Mouse (Mus musculus) MEL (cell line): ENCODE data around the gene Rprd1b. TPM values are rescaled to one million over a fixed set of nuclear protein-coding genes. Genes with fewer than 3 reads are reported as not detected.

ENCODE experiments used
- DNase-seq: peaks from one replicate; pipeline ENCODE4 v3.0.0; 2011; ENCODE audit warnings: low read depth, low spot score
- H3K27ac ChIP-seq: 2 replicates; pipeline ENCODE4 v1.5.1; 2012; ENCODE audit warnings: low read depth, mild to moderate bottlenecking, control low read depth, low read length, moderate library complexity; ENCODE audit not compliant: control insufficient read depth
- H3K27me3 ChIP-seq, 2 experiments: fragments of 150-350 bp in 1 of 2; sonication (generic) in 1 of 2; 2 replicates each; pipeline ENCODE4 v1.6.1; 2012; ENCODE audit warnings: low read length in 2 of 2, mild to moderate bottlenecking in 2 of 2, improper control_type of control experiment in 1 of 2, moderate library complexity in 1 of 2; ENCODE audit not compliant: insufficient read depth in 2 of 2, control insufficient read depth in 1 of 2
- H3K36me3 ChIP-seq, 2 experiments: 2 replicates each; pipeline ENCODE4 v1.6.1; 2012 to 2014; ENCODE audit warnings: low read length in 2 of 2, improper control_type of control experiment in 1 of 2, inconsistent platforms in 1 of 2, mild to moderate bottlenecking in 1 of 2; ENCODE audit not compliant: insufficient read depth in 2 of 2, control insufficient read depth in 1 of 2
- H3K4me1 ChIP-seq, 2 experiments: fragments of 150-350 bp in 1 of 2; sonication (generic) in 1 of 2; 2 replicates each; pipeline ENCODE4 v1.6.1; 2012; ENCODE audit warnings: low read length in 2 of 2, improper control_type of control experiment in 1 of 2, mild to moderate bottlenecking in 1 of 2; ENCODE audit not compliant: insufficient read depth in 2 of 2, control insufficient read depth in 1 of 2
- H3K4me3 ChIP-seq, 2 experiments: fragments of 150-350 bp in 1 of 2; sonication (generic) in 1 of 2; 2 replicates each; pipeline ENCODE4 v1.5.1; 2012; ENCODE audit warnings: low read depth in 2 of 2, low read length in 2 of 2, mild to moderate bottlenecking in 2 of 2, moderate library complexity in 2 of 2, control low read depth in 1 of 2, improper control_type of control experiment in 1 of 2; ENCODE audit not compliant: control insufficient read depth in 1 of 2, insufficient read depth in 1 of 2
- H3K79me2 ChIP-seq: 2 replicates; pipeline ENCODE4 v1.6.1; 2012; ENCODE audit warnings: mild to moderate bottlenecking, low read length, moderate library complexity; ENCODE audit not compliant: control insufficient read depth, poor library complexity, insufficient read depth
- H3K9ac ChIP-seq: 2 replicates; pipeline ENCODE4 v1.6.1; 2012; ENCODE audit warnings: low read depth, mild to moderate bottlenecking, control low read depth, low read length, moderate library complexity; ENCODE audit not compliant: control insufficient read depth, poor library complexity, severe bottlenecking
- H3K9me3 ChIP-seq: fragments of 150-350 bp; sonication (generic); replicated peaks from 2 replicates; pipeline ENCODE4 v1.6.1; 2012; ENCODE audit warnings: mild to moderate bottlenecking, low read length, improper control_type of control experiment, moderate library complexity; ENCODE audit not compliant: insufficient read depth
- BHLHE40 ChIP-seq: IDR thresholded peaks from 2 replicates; pipeline ENCODE4 v1.6.1; 2012; ENCODE audit warnings: low read depth, mild to moderate bottlenecking, inconsistent platforms, low read length, improper control_type of control experiment, borderline replicate concordance
- CHD1 ChIP-seq: IDR thresholded peaks from 2 replicates; pipeline ENCODE4 v1.6.1; 2012; ENCODE audit warnings: low read depth, mild to moderate bottlenecking, inconsistent platforms, low read length, improper control_type of control experiment
- ELF1 ChIP-seq: IDR thresholded peaks from 2 replicates; pipeline ENCODE4 v1.6.1; 2014; ENCODE audit warnings: low read depth, mild to moderate bottlenecking, inconsistent platforms, low read length, improper control_type of control experiment, moderate library complexity
- EP300 ChIP-seq, 2 experiments: IDR thresholded peaks; 2 replicates each; pipeline ENCODE4 v1.6.1; 2011; ENCODE audit warnings: improper control_type of control experiment in 2 of 2, low read length in 2 of 2, low read depth in 1 of 2, mild to moderate bottlenecking in 1 of 2
- ETS1 ChIP-seq: IDR thresholded peaks from 2 replicates; pipeline ENCODE4 v1.6.1; 2012; ENCODE audit warnings: low read depth, mild to moderate bottlenecking, inconsistent platforms, low read length, improper control_type of control experiment, moderate library complexity
- GABPA ChIP-seq: IDR thresholded peaks from 2 replicates; pipeline ENCODE4 v1.6.1; 2012; ENCODE audit warnings: low read depth, mild to moderate bottlenecking, inconsistent platforms, low read length, improper control_type of control experiment, moderate library complexity
- GATA1 ChIP-seq: IDR thresholded peaks from 2 replicates; pipeline ENCODE4 v1.6.1; 2011; ENCODE audit warnings: low read depth, low read length, improper control_type of control experiment
- HCFC1 ChIP-seq: IDR thresholded peaks from 2 replicates; pipeline ENCODE4 v1.6.1; 2012; ENCODE audit warnings: low read depth, mild to moderate bottlenecking, inconsistent platforms, low read length, improper control_type of control experiment, moderate library complexity
- MAFK ChIP-seq: IDR thresholded peaks from 2 replicates; pipeline ENCODE4 v1.6.1; 2011; ENCODE audit warnings: low read depth, mild to moderate bottlenecking, low read length, improper control_type of control experiment, borderline replicate concordance
- MAZ ChIP-seq: IDR thresholded peaks from 2 replicates; pipeline ENCODE4 v1.6.1; 2012; ENCODE audit warnings: low read depth, mild to moderate bottlenecking, inconsistent platforms, low read length, improper control_type of control experiment
- MEF2A ChIP-seq: IDR thresholded peaks from 2 replicates; pipeline ENCODE4 v1.6.1; 2014; ENCODE audit warnings: low read depth, mild to moderate bottlenecking, inconsistent platforms, low read length, improper control_type of control experiment; ENCODE audit not compliant: poor library complexity, insufficient replicate concordance, severe bottlenecking; ENCODE audit errors: extremely low read depth
- MXI1 ChIP-seq: IDR thresholded peaks from 2 replicates; pipeline ENCODE4 v1.6.1; 2011; ENCODE audit warnings: mild to moderate bottlenecking, low read depth, low read length, improper control_type of control experiment
- MYC ChIP-seq: IDR thresholded peaks from 2 replicates; pipeline ENCODE4 v1.6.1; 2011; ENCODE audit warnings: low read depth, mild to moderate bottlenecking, low read length, improper control_type of control experiment, moderate library complexity
- NRF1 ChIP-seq: IDR thresholded peaks from 2 replicates; pipeline ENCODE4 v1.6.1; 2014; ENCODE audit warnings: low read depth, mild to moderate bottlenecking, inconsistent platforms, low read length, improper control_type of control experiment, moderate library complexity; ENCODE audit not compliant: poor library complexity, insufficient read depth, severe bottlenecking
- POLR2AphosphoS5 ChIP-seq: IDR thresholded peaks from 2 replicates; pipeline ENCODE4 v1.6.1; 2012; ENCODE audit warnings: low read depth, borderline replicate concordance, mild to moderate bottlenecking, inconsistent platforms, low read length, moderate library complexity, mixed read lengths
- RAD21 ChIP-seq: IDR thresholded peaks from 2 replicates; pipeline ENCODE4 v1.6.1; 2011; ENCODE audit warnings: mild to moderate bottlenecking, low read depth, low read length, improper control_type of control experiment
- RCOR1 ChIP-seq: IDR thresholded peaks from 2 replicates; pipeline ENCODE4 v1.6.1; 2012; ENCODE audit warnings: low read depth, mild to moderate bottlenecking, inconsistent platforms, low read length, improper control_type of control experiment
- SIN3A ChIP-seq: IDR thresholded peaks from 2 replicates; pipeline ENCODE4 v1.6.1; 2012; ENCODE audit warnings: low read length, improper control_type of control experiment, inconsistent platforms
- TCF12 ChIP-seq: IDR thresholded peaks from 2 replicates; pipeline ENCODE4 v1.6.1; 2014; ENCODE audit warnings: low read depth, mild to moderate bottlenecking, inconsistent platforms, low read length, improper control_type of control experiment, moderate library complexity
- UBTF ChIP-seq: IDR thresholded peaks from 2 replicates; pipeline ENCODE4 v1.6.1; 2012; ENCODE audit warnings: low read depth, mild to moderate bottlenecking, inconsistent platforms, low read length, improper control_type of control experiment, moderate library complexity, borderline replicate concordance; ENCODE audit not compliant: insufficient read depth
- ZC3H11A ChIP-seq: IDR thresholded peaks from 2 replicates; pipeline ENCODE4 v1.6.1; 2012; ENCODE audit warnings: low read depth, mild to moderate bottlenecking, inconsistent platforms, low read length, improper control_type of control experiment
- ZKSCAN1 ChIP-seq: IDR thresholded peaks from 2 replicates; pipeline ENCODE4 v1.6.1; 2012; ENCODE audit warnings: low read depth, mild to moderate bottlenecking, inconsistent platforms, low read length, improper control_type of control experiment, moderate library complexity
- ZMIZ1 ChIP-seq: IDR thresholded peaks from 2 replicates; pipeline ENCODE4 v1.6.1; 2012; ENCODE audit warnings: low read depth, mild to moderate bottlenecking, inconsistent platforms, low read length, improper control_type of control experiment, moderate library complexity
- ZNF384 ChIP-seq: IDR thresholded peaks from 2 replicates; pipeline ENCODE4 v1.6.1; 2012; ENCODE audit warnings: low read depth, mild to moderate bottlenecking, inconsistent platforms, low read length, improper control_type of control experiment
- polyA plus RNA-seq, 2 experiments: library from polyadenylated mRNA; stranded (reverse) in 1 of 2; unstranded in 1 of 2; fragments of >175 nt in 1 of 2; fragments of >200 nt in 1 of 2; gene quantifications; 2 replicates each; pipeline versions ENCODE4 v1.2.1 to v1.2.4; 2012; ENCODE audit warnings: low replicate concordance in 2 of 2, low read depth in 1 of 2; ENCODE audit not compliant: insufficient read length in 2 of 2, insufficient read depth in 1 of 2, missing spikeins in 1 of 2
- total RNA-seq: library from RNA; depleted of rRNA; stranded (reverse); fragments of 300-350 nt; gene quantifications from 2 replicates; pipeline ENCODE4 v1.2.3, GENCODE M21; 2012

The Rprd1b gene
- total and polyA plus RNA-seq, 3 experiments = 14.2 to 35.1 TPM; not detected in 1

DNA sequence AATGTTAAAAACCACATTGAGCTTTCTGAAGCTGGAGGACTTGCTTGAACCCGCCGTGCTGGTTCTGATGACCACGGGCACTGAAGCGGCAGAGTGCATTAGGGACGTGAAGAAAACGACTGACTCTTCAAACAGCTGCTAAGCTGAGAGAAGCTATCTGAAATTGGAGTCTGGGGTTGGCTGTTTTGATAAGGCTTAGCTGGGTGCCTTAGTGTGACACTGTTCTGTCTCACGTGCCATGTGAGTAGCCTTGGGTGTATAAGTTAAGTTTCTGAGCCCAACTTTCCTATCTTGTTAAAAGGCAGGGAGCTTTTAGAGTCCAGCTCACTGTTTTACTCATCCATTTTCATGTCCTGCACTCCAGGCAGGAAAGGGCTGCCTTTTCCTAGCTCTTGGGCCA lies 8.7 kb downstream of the Rprd1b start:
- peaks cover 15 to 16% of the 10 kb centered on the region in 2 experiments for H3K36me3 ChIP-seq

GRCm38 (mm10) chr2:158037571-158037970 lies 9.3 kb downstream of the Rprd1b start:
- no peak for TF ChIP-seq MYC
- no peak for TF ChIP-seq MAFK
- TF ChIP-seq POLR2AphosphoS5 = no peak
- no peak for TF ChIP-seq GABPA
- TF ChIP-seq ZKSCAN1 = no peak
- TF ChIP-seq NRF1 = no peak
- no peak for TF ChIP-seq ELF1
- TF ChIP-seq MXI1 = no peak
- no peak for TF ChIP-seq RCOR1
- TF ChIP-seq MEF2A = no peak
- TF ChIP-seq EP300 (IDR thresholded peaks at IDR 0.05; ENCODE audit: low read depth in 1 of 2, low read length in 2 of 2) = no peak
- TF ChIP-seq TCF12 = no peak
- no peak for TF ChIP-seq MAZ
- TF ChIP-seq UBTF = no peak
- TF ChIP-seq RAD21 = no peak
- TF ChIP-seq ZNF384 = no peak
- TF ChIP-seq ZC3H11A = no peak
- TF ChIP-seq ZMIZ1 = no peak
- Histone ChIP-seq H3K27me3 (no peaks in the 10 kb centered on the region), H3K9me3 (no peaks in the 10 kb centered on the region), H3K4me3 (no peak overlapping the region), H3K79me2 (peaks cover 15% of the 10 kb centered on the region), H3K36me3 (peaks cover 12 to 17% of the 10 kb centered on the region in 2 experiments), H3K9ac (no peak overlapping the region), H3K27ac (no peak overlapping the region), H3K4me1 (peaks cover under 1 to 15% of the 10 kb centered on the region in 2 experiments; a peak in 2 of 4 replicates)
- DNase-seq = no peak

More for the DNA sequence above, 8.7 kb downstream of the Rprd1b start:
- TF ChIP-seq CHD1 (no peak), EP300 (IDR thresholded peaks at IDR 0.05; ENCODE audit: low read depth in 1 of 2, low read length in 2 of 2) (peak in 1 of 2 experiments; percentile 45; a peak in 1 of 4 replicates), ETS1 (peak; percentile 54), TCF12 (peak; percentile 31; the same call in 1 of the 2 replicates), GATA1 (peak; percentile 41), RCOR1 (no peak), BHLHE40 (peak; percentile 92), HCFC1 (no peak), MXI1 (peak; percentile 72), SIN3A (no peak)
- TF ChIP-seq, all 39 proteins: peak for 6
- DNase-seq = peak; percentile 34
- H3K27me3 ChIP-seq = no peaks in the 10 kb centered on the region
- no peak overlapping the region for H3K9ac ChIP-seq
- H3K4me1 ChIP-seq = peaks cover 5 to 16% of the 10 kb centered on the region in 2 experiments; a peak in 2 of 4 replicates
- H3K4me3 ChIP-seq = no peak overlapping the region
- H3K79me2 ChIP-seq = peaks cover 21% of the 10 kb centered on the region
- no peak overlapping the region for H3K27ac ChIP-seq
- no peaks in the 10 kb centered on the region for H3K9me3 ChIP-seq
